In genomic region chr4:147407463-147407822, GRCm38 (mm10) we compare ENCODE assay signal across 9 mouse cellular contexts. TPM values are rescaled to one million over a fixed set of nuclear protein-coding genes. Genes with fewer than 3 reads are reported as not detected.
DNase-seq lines count a peak whose midpoint lies in the region; ATAC-seq and TF ChIP-seq lines count a peak whose summit lies in the region.
"Had no signal": no experiment of that assay in that cellular context is flagged by ENCODE, and none has a peak within 500 bp of the region (broad histone marks: within the 10 kb centered on the region; RNA-seq: fewer than 3 reads in every experiment).

No protein-coding gene starts in this region.

- H3K36me3 ChIP-seq in heart, embryonic 12.5 days = peaks cover 11% of the 10 kb centered on the region
- peaks cover 4% of the 10 kb centered on the region; the same call in 1 of the 2 replicates for H3K36me3 ChIP-seq in ES-Bruce4 (ENCODE audit: control insufficient read depth, insufficient read depth, low read length, poor library complexity, severe bottlenecking)
- no peaks in the 10 kb centered on the region for H3K36me3 ChIP-seq in forebrain, postnatal 0 days (ENCODE audit: insufficient read depth)
- no peaks in the 10 kb centered on the region for H3K36me3 ChIP-seq in liver, embryonic 16.5 days (ENCODE audit: control insufficient read depth, insufficient read depth)

- H3K4me2 ChIP-seq in heart, embryonic 12.5 days = peak overlapping the region; percentile 78
- peak overlapping the region; percentile 65 for H3K4me2 ChIP-seq in forebrain, postnatal 0 days (ENCODE audit: low read depth)
- H3K4me2 ChIP-seq in liver, embryonic 16.5 days (ENCODE audit: low read depth, low read length) = peak overlapping the region; percentile 79

- TF ChIP-seq CTCF in ES-Bruce4 (IDR thresholded peaks at IDR 0.05; ENCODE audit: low read depth, low read length) = no peak
- no peak for TF ChIP-seq CTCF in forebrain, postnatal 0 days (IDR thresholded peaks at IDR 0.05; ENCODE audit: low read depth)

- 3% methylated on average over 13 of the region's 13 CpGs for WGBS in heart, embryonic 12.5 days
- 5% methylated on average over 12 of the region's 13 CpGs for WGBS in forebrain, postnatal 0 days
- WGBS in liver, embryonic 16.5 days (ENCODE audit: insufficient replicate concordance) = 8% methylated on average over 8 of the region's 13 CpGs

- no peaks in the 10 kb centered on the region for H3K27me3 ChIP-seq in heart, embryonic 12.5 days (replicated peaks)
- no peaks in the 10 kb centered on the region for H3K27me3 ChIP-seq in ES-Bruce4 (ENCODE audit: control insufficient read depth, insufficient read depth, low read length, poor library complexity, severe bottlenecking)
- H3K27me3 ChIP-seq in forebrain, postnatal 0 days (ENCODE audit: insufficient read depth, low read length) = no peaks in the 10 kb centered on the region
- no peaks in the 10 kb centered on the region for H3K27me3 ChIP-seq in liver, embryonic 16.5 days (ENCODE audit: control insufficient read depth, insufficient read depth, low read depth, low read length)

- ATAC-seq in heart, embryonic 12.5 days (ENCODE audit: insufficient number of reproducible peaks, low FRiP score) = peak; percentile 3; the same call in 1 of the 2 replicates
- ATAC-seq in forebrain, postnatal 0 days = no peak; the same call in 1 of the 2 replicates
- no peak; the same call in 1 of the 2 replicates for ATAC-seq in liver, embryonic 16.5 days (ENCODE audit: low read depth)

- no peaks in the 10 kb centered on the region for H3K4me1 ChIP-seq in heart, embryonic 12.5 days (replicated peaks)
- H3K4me1 ChIP-seq in ES-Bruce4 (ENCODE audit: control insufficient read depth, insufficient read depth, low read length) = no peaks in the 10 kb centered on the region
- no peaks in the 10 kb centered on the region for H3K4me1 ChIP-seq in forebrain, postnatal 0 days (ENCODE audit: insufficient read depth)
- H3K4me1 ChIP-seq in liver, embryonic 16.5 days (ENCODE audit: control insufficient read depth, low read depth, low read length) = no peaks in the 10 kb centered on the region

- peak overlapping the region; percentile 56 for H3K4me3 ChIP-seq in heart, embryonic 12.5 days
- H3K4me3 ChIP-seq in ES-Bruce4 (ENCODE audit: low read depth, low read length) = peak overlapping the region; percentile 77
- H3K4me3 ChIP-seq in forebrain, postnatal 0 days (ENCODE audit: low read depth, low read length) = peak overlapping the region; percentile 45
- peak overlapping the region; percentile 54 for H3K4me3 ChIP-seq in liver, embryonic 16.5 days (ENCODE audit: low read depth, low read length)

- TF ChIP-seq POLR2A in ES-Bruce4 (IDR thresholded peaks at IDR 0.05; ENCODE audit: insufficient read depth, low read length) = no peak

- TF ChIP-seq EP300 in ES-Bruce4 (IDR thresholded peaks at IDR 0.05; ENCODE audit: insufficient read depth, low read depth, low read length) = no peak

- DNase-seq in heart, postnatal 4 days = no peak
- DNase-seq in forebrain, postnatal 0 days = no peak
- no peak for DNase-seq in urinary bladder, adult 18-20 months (ENCODE audit: low spot score in 2 of 2)
- no peak for DNase-seq in thymus, postnatal 4 days
- DNase-seq in layer of hippocampus, postnatal 36 days = no peak

- H3K9me3 ChIP-seq in heart, embryonic 12.5 days (replicated peaks) = peaks cover 35% of the 10 kb centered on the region
- H3K9me3 ChIP-seq in ES-Bruce4 (replicated peaks; ENCODE audit: control insufficient read depth, insufficient read depth, low read length, poor library complexity, severe bottlenecking) = peaks cover 27% of the 10 kb centered on the region
- peaks cover 30% of the 10 kb centered on the region for H3K9me3 ChIP-seq in forebrain, postnatal 0 days (ENCODE audit: low read length)
- H3K9me3 ChIP-seq in liver, embryonic 16.5 days (replicated peaks; ENCODE audit: control insufficient read depth, low read length) = peaks cover 8% of the 10 kb centered on the region

- H3K9ac ChIP-seq in heart, embryonic 12.5 days = peak overlapping the region; percentile 85
- peak overlapping the region; percentile 96 for H3K9ac ChIP-seq in ES-Bruce4 (ENCODE audit: low read depth, poor library complexity, severe bottlenecking)
- peak overlapping the region; percentile 68 for H3K9ac ChIP-seq in forebrain, postnatal 0 days
- no peak overlapping the region for H3K9ac ChIP-seq in liver, embryonic 16.5 days (ENCODE audit: low read depth, low read length)

- peak overlapping the region; percentile 65 for H3K27ac ChIP-seq in heart, embryonic 12.5 days (ENCODE audit: poor library complexity, severe bottlenecking)
- no peak overlapping the region for H3K27ac ChIP-seq in ES-Bruce4 (ENCODE audit: insufficient read depth, low read length)
- peak overlapping the region; percentile 51; the same call in 1 of the 2 replicates for H3K27ac ChIP-seq in forebrain, postnatal 0 days (ENCODE audit: low read depth, low read length)
- H3K27ac ChIP-seq in liver, embryonic 16.5 days (ENCODE audit: low read length) = no peak overlapping the region

RNA-seq across cellular contexts. Expression of gene Zfp978, which starts 46.3 kb away (rescaled TPM):
- polyA plus RNA-seq in heart, embryonic 12.5 days (2016; fragmentation: Nextera tagmentation; extraction: Ambion mirVana) = 0.23 and 0.49 TPM in 2 replicates
- total RNA-seq in heart, postnatal 4 days (2021) = under 1 TPM; 0.31 to 0.34 TPM
- 41.4 and 46.3 TPM in 2 replicates for polyA plus RNA-seq in ES-Bruce4 (2011; ENCODE audit: insufficient read depth, insufficient read length, low read depth, missing spikeins)
- 0.31 TPM in 1 of 2 replicates, not detected in the other for total RNA-seq in forebrain, postnatal 0 days (2014; rRNA removed)
- polyA plus RNA-seq in forebrain, postnatal 0 days (2015; fragmentation: Nextera tagmentation; extraction: Ambion mirVana) = not detected in 2 replicates
- 0.07 TPM in 1 of 2 replicates, not detected in the other for polyA plus RNA-seq in liver, embryonic 16.5 days (2015; fragmentation: Nextera tagmentation; extraction: Ambion mirVana)
- not detected for total RNA-seq in layer of hippocampus, postnatal 36 days (2021)
- polyA plus RNA-seq: gonadal fat pad, adult 2 months had no signal

Comparison
In these comparisons a context has a peak if more than half of its experiments do, and no peak if none do; other contexts are left out.
1. H3K27ac ChIP-seq: peak in heart, embryonic 12.5 days (single experiment) and forebrain, postnatal 0 days (single experiment); none in ES-Bruce4 (single experiment) and liver, embryonic 16.5 days (single experiment).
2. RNA of gene Zfp978, which starts 46.3 kb away (polyA plus RNA-seq): 41.4 to 46.3 TPM in ES-Bruce4; 0.23 to 0.49 TPM in heart, embryonic 12.5 days, 0.07 TPM in liver, embryonic 16.5 days and not detected in forebrain, postnatal 0 days; every median in the first group is over 10 times any median in the second.
3. Peak in every context shown above with its lines, with median percentiles within 50 percentile points of each other: H3K4me2 ChIP-seq and H3K4me3 ChIP-seq.